Mouse (Mus musculus) cortical plate, adult 2 months (tissue): ENCODE data around the gene Tmem199.

ENCODE experiments used
- CTCF ChIP-seq: fragments of 200-500 bp; IDR thresholded peaks from 2 replicates; pipeline ENCODE4 v1.5.1; 2011; ENCODE audit warnings: mild to moderate bottlenecking, control low read depth, low read length; ENCODE audit not compliant: insufficient read depth; ENCODE audit errors: extremely low read depth
- POLR2A ChIP-seq: fragments of 200-500 bp; IDR thresholded peaks from 2 replicates; pipeline ENCODE4 v1.6.1; 2011; ENCODE audit warnings: mild to moderate bottlenecking, low read length, control low read depth; ENCODE audit not compliant: insufficient read depth; ENCODE audit errors: extremely low read depth

DNA sequence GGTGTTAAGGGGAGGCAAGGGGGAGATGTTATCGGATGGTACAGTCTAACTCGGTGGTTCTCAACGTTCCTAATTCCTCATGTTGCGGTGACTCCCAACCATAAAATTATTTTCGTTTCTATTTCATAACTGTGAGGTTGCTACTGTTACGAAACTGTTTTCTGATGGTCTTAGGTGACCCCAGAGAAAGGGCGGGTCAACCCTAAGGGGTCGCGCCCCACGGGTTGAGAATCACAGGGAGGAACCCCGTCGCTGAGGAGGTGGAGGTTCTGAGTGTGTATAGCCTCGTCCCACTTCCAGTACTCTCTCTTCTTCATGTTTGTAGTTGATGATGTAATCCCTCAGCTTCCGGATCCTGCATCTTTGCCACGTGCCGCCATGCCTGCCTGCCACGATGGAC is 53.2 kb downstream of the Tmem199 start:
- TF ChIP-seq POLR2A (no peak), CTCF (no peak)
